Mouse (Mus musculus) heart, adult 2 months (tissue): Measurements from ENCODE around the gene Rras2.

Source experiments
- CTCF ChIP-seq: fragments of 200-600 bp; IDR thresholded peaks from 2 replicates; pipeline ENCODE4 v1.8.1; 2022; ENCODE audit warnings: antibody characterized with exemption, mild to moderate bottlenecking, moderate library complexity
- POLR2A ChIP-seq: fragments of 200-500 bp; IDR thresholded peaks from 2 replicates; pipeline ENCODE4 v1.6.1; 2011; ENCODE audit warnings: mild to moderate bottlenecking, low read depth, low read length, control low read depth; ENCODE audit not compliant: insufficient read depth

DNA sequence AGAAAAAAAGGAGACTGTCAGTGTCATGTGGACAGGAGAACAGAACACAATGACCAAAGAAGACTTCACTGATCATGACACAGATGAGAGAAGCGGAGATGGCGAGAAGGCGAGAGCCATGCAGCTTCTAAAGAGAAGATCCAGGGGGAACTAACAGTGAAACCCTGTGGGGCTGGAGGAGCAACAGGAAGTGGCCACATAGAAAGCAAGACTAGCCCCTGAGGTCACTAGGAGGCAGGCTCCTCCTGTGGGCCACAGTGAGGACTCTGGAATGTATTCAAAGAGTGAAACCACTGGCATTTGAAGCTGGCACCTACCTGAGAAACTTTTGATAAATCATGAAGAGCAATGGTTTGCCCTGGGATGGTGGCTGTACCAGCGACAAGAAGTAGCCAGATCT is 38.2 kb downstream of the Rras2 start:
- TF ChIP-seq POLR2A (no peak), CTCF (no peak)
